Mouse (Mus musculus): ENCODE results near the gene Spred2. TPM values are rescaled to one million over a fixed set of nuclear protein-coding genes. Genes with fewer than 3 reads are reported as not detected.

Spred2 gene
- total RNA-seq, 2 experiments from 2014 or later: 5.4 to 23.6 TPM

Other genes starting within 250 kb of the Spred2 start
- 87.7 and 120 TPM in 2 replicates for gene Actr2, start 188.5 kb downstream of the Spred2 start, total RNA-seq (2014; fragmentation: Nextera tagmentation)
- 176 and 182 TPM in 2 replicates for gene Actr2, start 188.5 kb downstream of the Spred2 start, total RNA-seq (2017)